Mouse (Mus musculus) hindbrain, embryonic 15.5 days (tissue): ENCODE data around the gene Ap4e1. TPM values are rescaled to one million over a fixed set of nuclear protein-coding genes. Genes with fewer than 3 reads are reported as not detected.

Experiments used
- ATAC-seq: fragments of 200-750 bp; cut with Nextera tagmentation; 2 replicates; pipeline ENCODE4 v1.8.0; 2017; ENCODE audit warnings: low read depth, moderate number of reproducible peaks, moderate TSS enrichment; ENCODE audit not compliant: low FRiP score
- H3K27ac ChIP-seq: fragments of 300-500 bp; sonication (generic); replicated peaks from 2 replicates; pipeline ENCODE4 v1.5.1; 2015; ENCODE audit warnings: mild to moderate bottlenecking, inconsistent platforms
- H3K27me3 ChIP-seq: fragments of 300-500 bp; sonication (generic); 2 replicates; pipeline ENCODE4 v1.6.1; 2015; ENCODE audit warnings: control low read depth, inconsistent platforms
- H3K36me3 ChIP-seq: fragments of 300-500 bp; sonication (generic); 2 replicates; pipeline ENCODE4 v1.6.1; 2015; ENCODE audit warnings: control low read depth, inconsistent platforms
- H3K4me1 ChIP-seq: fragments of 300-500 bp; sonication (generic); replicated peaks from 2 replicates; pipeline ENCODE4 v1.6.1; 2015; ENCODE audit warnings: control low read depth, inconsistent platforms
- H3K4me2 ChIP-seq: fragments of 300-500 bp; sonication (generic); 2 replicates; pipeline ENCODE4 v1.6.1; 2015; ENCODE audit warnings: moderate library complexity, mild to moderate bottlenecking, inconsistent platforms
- H3K4me3 ChIP-seq: fragments of 300-500 bp; sonication (generic); 2 replicates; pipeline ENCODE4 v1.5.1; 2015; ENCODE audit warnings: mild to moderate bottlenecking, inconsistent platforms
- H3K9ac ChIP-seq: fragments of 300-500 bp; sonication (generic); 2 replicates; pipeline ENCODE4 v1.6.1; 2015; ENCODE audit warnings: inconsistent platforms
- H3K9me3 ChIP-seq: fragments of 300-500 bp; sonication (generic); 2 replicates; pipeline ENCODE4 v1.6.1; 2016; ENCODE audit warnings: control low read depth, inconsistent platforms
- WGBS: fragments of 180-500 bp; shearing (Covaris S2); methylation state at CpG from one replicate; pipeline ENCODE4 v1.1.7; 2015; 5-methylcytosine and 5-hydroxymethylcytosine counted together
- polyA plus RNA-seq: library from polyadenylated mRNA; unstranded; fragments of >200 nt; fragmentation: Nextera tagmentation; extraction: Ambion mirVana; gene quantifications from 2 replicates; pipeline ENCODE4 v1.2.1, GENCODE M21; 2015

The Ap4e1 gene
- 11.2 and 12.3 TPM in 2 replicates for polyA plus RNA-seq

GRCm38 (mm10) chr2:127008469-127008998, at the start of gene Ap4e1:
TSS of gene Ap4e1 (plus strand) at chr2:127008717.
- H3K4me1 ChIP-seq = peaks cover 14% of the 10 kb centered on the region
- no peaks in the 10 kb centered on the region for H3K27me3 ChIP-seq
- H3K36me3 ChIP-seq = peaks cover 16% of the 10 kb centered on the region
- ATAC-seq = peak; percentile 94
- H3K9ac ChIP-seq = peak within 1 kb of the TSS; percentile 92
- peak within 1 kb of the TSS; percentile 95 for H3K4me3 ChIP-seq
- H3K27ac ChIP-seq = peak within 1 kb of the TSS; percentile 80
- no peaks in the 10 kb centered on the region for H3K9me3 ChIP-seq
- under 1% methylated on average over 40 of the region's 40 CpGs for WGBS
- peak within 1 kb of the TSS; percentile 73 for H3K4me2 ChIP-seq

GRCm38 (mm10) chr2:126961696-126962095, 46.8 kb upstream of the Ap4e1 start:
- 65% methylated on average over 2 of the region's 2 CpGs for WGBS

GRCm38 (mm10) chr2:126977428-126977827, 31.1 kb upstream of the Ap4e1 start:
- no peaks in the 10 kb centered on the region for H3K9me3 ChIP-seq
- no peak overlapping the region for H3K4me3 ChIP-seq
- H3K27me3 ChIP-seq = no peaks in the 10 kb centered on the region
- ATAC-seq = no peak
- H3K9ac ChIP-seq = no peak overlapping the region
- no peaks in the 10 kb centered on the region for H3K36me3 ChIP-seq
- no peak overlapping the region for H3K4me2 ChIP-seq
- 74% methylated on average over 6 of the region's 6 CpGs for WGBS
- no peaks in the 10 kb centered on the region for H3K4me1 ChIP-seq
- H3K27ac ChIP-seq = no peak overlapping the region

More at GRCm38 (mm10) chr2:126961696-126962095, 46.8 kb upstream of the Ap4e1 start:
- H3K4me1 ChIP-seq = no peaks in the 10 kb centered on the region
- H3K4me2 ChIP-seq = no peak overlapping the region
- no peak overlapping the region for H3K4me3 ChIP-seq
- H3K27me3 ChIP-seq = no peaks in the 10 kb centered on the region
- no peak overlapping the region for H3K27ac ChIP-seq
- H3K36me3 ChIP-seq = no peaks in the 10 kb centered on the region
- ATAC-seq = no peak
- no peak overlapping the region for H3K9ac ChIP-seq
- H3K9me3 ChIP-seq = no peaks in the 10 kb centered on the region

GRCm38 (mm10) chr2:126983221-126983620, 25.3 kb upstream of the Ap4e1 start:
- ATAC-seq = no peak

GRCm38 (mm10) chr2:126989919-126990318, 18.6 kb upstream of the Ap4e1 start:
- no peak for ATAC-seq
- Histone ChIP-seq H3K4me3 (no peak overlapping the region), H3K4me1 (no peaks in the 10 kb centered on the region), H3K27ac (no peak overlapping the region), H3K9ac (no peak overlapping the region), H3K9me3 (no peaks in the 10 kb centered on the region), H3K4me2 (no peak overlapping the region), H3K36me3 (no peaks in the 10 kb centered on the region), H3K27me3 (no peaks in the 10 kb centered on the region)
- WGBS = 88% methylated on average over 6 of the region's 6 CpGs

More at GRCm38 (mm10) chr2:126983221-126983620, 25.3 kb upstream of the Ap4e1 start:
- Histone ChIP-seq H3K9ac (no peak overlapping the region), H3K27me3 (no peaks in the 10 kb centered on the region), H3K9me3 (no peaks in the 10 kb centered on the region), H3K4me1 (no peaks in the 10 kb centered on the region), H3K4me2 (no peak overlapping the region), H3K27ac (no peak overlapping the region), H3K36me3 (no peaks in the 10 kb centered on the region), H3K4me3 (no peak overlapping the region)
- 80% methylated on average over 4 of the region's 4 CpGs for WGBS

- Histone ChIP-seq H3K27ac (no peak overlapping the region), H3K4me3 (no peak overlapping the region), H3K36me3 (no peaks in the 10 kb centered on the region), H3K9me3 (no peaks in the 10 kb centered on the region), H3K9ac (no peak overlapping the region), H3K4me2 (no peak overlapping the region), H3K4me1 (no peaks in the 10 kb centered on the region), H3K27me3 (no peaks in the 10 kb centered on the region)
- ATAC-seq = no peak
- 78% methylated on average over 12 of the region's 12 CpGs for WGBS
Observed at GRCm38 (mm10) chr2:126992742-126993141, 15.8 kb upstream of the Ap4e1 start.

- Histone ChIP-seq H3K36me3 (no peaks in the 10 kb centered on the region), H3K27ac (no peak overlapping the region), H3K4me2 (no peak overlapping the region), H3K4me3 (no peak overlapping the region), H3K9me3 (no peaks in the 10 kb centered on the region), H3K27me3 (no peaks in the 10 kb centered on the region), H3K4me1 (no peaks in the 10 kb centered on the region), H3K9ac (no peak overlapping the region)
- 81% methylated on average over 6 of the region's 6 CpGs for WGBS
- ATAC-seq = no peak
Observed at GRCm38 (mm10) chr2:126994384-126995166, 13.9 kb upstream of the Ap4e1 start.

GRCm38 (mm10) chr2:126996737-126997136, 11.8 kb upstream of the Ap4e1 start:
- Histone ChIP-seq H3K36me3 (no peaks in the 10 kb centered on the region), H3K27me3 (no peaks in the 10 kb centered on the region), H3K27ac (no peak overlapping the region), H3K4me2 (no peak overlapping the region), H3K9me3 (no peaks in the 10 kb centered on the region), H3K4me3 (no peak overlapping the region), H3K9ac (no peak overlapping the region), H3K4me1 (no peaks in the 10 kb centered on the region)
- 25% methylated on average over 5 of the region's 5 CpGs for WGBS
- peak; percentile 79; the same call in 1 of the 2 replicates for ATAC-seq

- no peak for ATAC-seq
- WGBS = 73% methylated on average over 7 of the region's 7 CpGs
- Histone ChIP-seq H3K4me3 (no peak overlapping the region), H3K36me3 (no peaks in the 10 kb centered on the region), H3K4me1 (no peaks in the 10 kb centered on the region), H3K9me3 (no peaks in the 10 kb centered on the region), H3K4me2 (no peak overlapping the region), H3K27ac (no peak overlapping the region), H3K9ac (no peak overlapping the region), H3K27me3 (no peaks in the 10 kb centered on the region)
Observed at GRCm38 (mm10) chr2:126998219-126998618, 10.3 kb upstream of the Ap4e1 start.

GRCm38 (mm10) chr2:127000406-127001324, 7.9 kb upstream of the Ap4e1 start:
- H3K4me3 ChIP-seq = no peak overlapping the region
- no peaks in the 10 kb centered on the region for H3K9me3 ChIP-seq
- H3K9ac ChIP-seq = no peak overlapping the region
- H3K36me3 ChIP-seq = no peaks in the 10 kb centered on the region
- 80% methylated on average over 8 of the region's 8 CpGs for WGBS
- H3K27me3 ChIP-seq = no peaks in the 10 kb centered on the region
- H3K27ac ChIP-seq = no peak overlapping the region
- no peaks in the 10 kb centered on the region for H3K4me1 ChIP-seq
- no peak for ATAC-seq
- H3K4me2 ChIP-seq = no peak overlapping the region

- H3K27me3 ChIP-seq = no peaks in the 10 kb centered on the region
- no peaks in the 10 kb centered on the region for H3K9me3 ChIP-seq
- no peak for ATAC-seq
- no peaks in the 10 kb centered on the region; the same call in 1 of the 2 replicates for H3K4me1 ChIP-seq
- H3K4me3 ChIP-seq = no peak overlapping the region
- no peak overlapping the region for H3K9ac ChIP-seq
- WGBS = 85% methylated on average over 7 of the region's 7 CpGs
- H3K4me2 ChIP-seq = no peak overlapping the region
- no peaks in the 10 kb centered on the region for H3K36me3 ChIP-seq
- no peak overlapping the region for H3K27ac ChIP-seq
Observed at GRCm38 (mm10) chr2:127004046-127004445, 4.5 kb upstream of the Ap4e1 start.
